Mouse (Mus musculus): ENCODE results near the gene Set. TPM values are rescaled to one million over a fixed set of nuclear protein-coding genes. Genes with fewer than 3 reads are reported as not detected.

The Set gene
- polyA plus RNA-seq, 1 experiment from 2014 or later = 194 TPM

GRCm38 (mm10) chr2:30120269-30120668 lies 63.1 kb downstream of the Set start:
- ATAC-seq (replicated peaks; ENCODE audit: insufficient number of reproducible peaks, insufficient read depth, low FRiP score, low read depth) = no peak
- WGBS = 81% methylated on average over 4 of the region's 4 CpGs
- no peak overlapping the region for H3K27ac ChIP-seq

More at GRCm38 (mm10) chr2:30120269-30120668, 63.1 kb downstream of the Set start:
- no peak overlapping the region for H3K9ac ChIP-seq
- no peak overlapping the region for H3K4me3 ChIP-seq
- H3K36me3 ChIP-seq = no peaks in the 10 kb centered on the region
- H3K27me3 ChIP-seq = no peaks in the 10 kb centered on the region
- no peaks in the 10 kb centered on the region for H3K9me3 ChIP-seq (replicated peaks)
- H3K4me1 ChIP-seq (replicated peaks) = peaks cover 16% of the 10 kb centered on the region
- H3K4me2 ChIP-seq = no peak overlapping the region

Other genes starting within 250 kb of the Set start
- gene Urm1, start 237.3 kb upstream of the Set start, polyA plus RNA-seq (2015; fragmentation: Nextera tagmentation; extraction: Ambion mirVana) = 13.0 and 18.6 TPM in 2 replicates
- gene Cercam, start 188.2 kb upstream of the Set start, polyA plus RNA-seq (2015; fragmentation: Nextera tagmentation; extraction: Ambion mirVana) = 17.9 and 24.4 TPM in 2 replicates
- gene Odf2, start 168.2 kb upstream of the Set start, polyA plus RNA-seq (2015; fragmentation: Nextera tagmentation; extraction: Ambion mirVana) = 42.4 and 45.2 TPM in 2 replicates
- 34.2 and 41.2 TPM in 2 replicates for gene Gle1, start 122.0 kb upstream of the Set start, polyA plus RNA-seq (2015; fragmentation: Nextera tagmentation; extraction: Ambion mirVana)
- 81.7 and 104 TPM in 2 replicates for gene Sptan1, start 91.8 kb upstream of the Set start, polyA plus RNA-seq (2015; fragmentation: Nextera tagmentation; extraction: Ambion mirVana)
- gene Wdr34, start 8.5 kb upstream of the Set start, polyA plus RNA-seq (2015; fragmentation: Nextera tagmentation; extraction: Ambion mirVana) = 18.7 and 25.0 TPM in 2 replicates
- gene Pkn3, start 20.3 kb downstream of the Set start, polyA plus RNA-seq (2015; fragmentation: Nextera tagmentation; extraction: Ambion mirVana) = 11.0 and 11.1 TPM in 2 replicates
- gene Zdhhc12, start 36.3 kb downstream of the Set start, polyA plus RNA-seq (2015; fragmentation: Nextera tagmentation; extraction: Ambion mirVana) = 25.8 and 31.3 TPM in 2 replicates
- 5.0 and 6.8 TPM in 2 replicates for gene Zer1, start 67.2 kb downstream of the Set start, polyA plus RNA-seq (2015; fragmentation: Nextera tagmentation; extraction: Ambion mirVana)
- 5.6 and 6.4 TPM in 2 replicates for gene Tbc1d13, start 76.4 kb downstream of the Set start, polyA plus RNA-seq (2015; fragmentation: Nextera tagmentation; extraction: Ambion mirVana)
- 33.9 and 35.1 TPM in 2 replicates for gene Endog, start 114.1 kb downstream of the Set start, polyA plus RNA-seq (2015; fragmentation: Nextera tagmentation; extraction: Ambion mirVana)
- 27.3 and 36.3 TPM in 2 replicates for gene Spout1, start 121.1 kb downstream of the Set start, polyA plus RNA-seq (2015; fragmentation: Nextera tagmentation; extraction: Ambion mirVana)
- 21.1 and 22.1 TPM in 2 replicates for gene Kyat1, start 148.5 kb downstream of the Set start, polyA plus RNA-seq (2015; fragmentation: Nextera tagmentation; extraction: Ambion mirVana)
- gene Lrrc8a, start 180.3 kb downstream of the Set start, polyA plus RNA-seq (2015; fragmentation: Nextera tagmentation; extraction: Ambion mirVana) = 37.7 and 40.0 TPM in 2 replicates
- gene Gm28035, start 183.2 kb downstream of the Set start, polyA plus RNA-seq (2015; fragmentation: Nextera tagmentation; extraction: Ambion mirVana) = 0.33 and 0.38 TPM in 2 replicates
- 8.4 and 10.1 TPM in 2 replicates for gene Phyhd1, start 208.8 kb downstream of the Set start, polyA plus RNA-seq (2015; fragmentation: Nextera tagmentation; extraction: Ambion mirVana)
- gene Gm28038, start 223.7 kb downstream of the Set start, polyA plus RNA-seq (2015; fragmentation: Nextera tagmentation; extraction: Ambion mirVana) = not detected in 2 replicates
- 26.9 and 32.0 TPM in 2 replicates for gene Dolk, start 229.0 kb downstream of the Set start, polyA plus RNA-seq (2015; fragmentation: Nextera tagmentation; extraction: Ambion mirVana)
- 15.8 and 23.4 TPM in 2 replicates for gene Nup188, start 229.0 kb downstream of the Set start, polyA plus RNA-seq (2015; fragmentation: Nextera tagmentation; extraction: Ambion mirVana)